Mouse (Mus musculus) heart, postnatal 4 days (tissue): Measurements from ENCODE around the gene Ucp3. TPM values are rescaled to one million over a fixed set of nuclear protein-coding genes. Genes with fewer than 3 reads are reported as not detected.
A peak's percentile ranks its signal among the peaks of the same experiment; 100 is the strongest.

Experiments used
- DNase-seq: peaks from one replicate; pipeline ENCODE4 v3.0.0; 2021
- total RNA-seq, 2 experiments: library from RNA; stranded (reverse); gene quantifications; 2 replicates each; pipeline ENCODE4 v1.2.3; 2021

The Ucp3 gene
- total RNA-seq, result 10 to 100 TPM; 15.2 to 16.5 TPM

DNA sequence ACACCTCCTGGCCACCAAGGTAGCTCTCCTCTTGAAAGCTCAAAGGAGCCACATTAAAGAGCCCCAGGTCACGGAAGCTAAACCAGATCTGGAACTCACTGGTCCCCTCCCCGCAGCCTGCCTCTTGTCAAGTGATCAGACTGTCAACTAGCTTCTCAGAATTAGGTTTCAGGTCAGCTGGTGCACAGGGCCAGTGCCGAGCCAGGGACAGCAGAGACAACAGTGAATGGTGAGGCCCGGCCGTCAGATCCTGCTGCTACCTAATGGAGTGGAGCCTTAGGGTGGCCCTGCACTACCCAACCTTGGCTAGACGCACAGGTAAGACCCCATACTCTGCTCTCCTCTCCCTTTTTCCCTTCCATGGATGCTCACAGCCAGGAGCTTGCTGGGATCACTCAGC is at the start of gene Ucp3:
TSS of gene Ucp3 (plus strand) at position 214 of the 400 bp plus-strand sequence.
- peak; percentile 55 for DNase-seq

DNA sequence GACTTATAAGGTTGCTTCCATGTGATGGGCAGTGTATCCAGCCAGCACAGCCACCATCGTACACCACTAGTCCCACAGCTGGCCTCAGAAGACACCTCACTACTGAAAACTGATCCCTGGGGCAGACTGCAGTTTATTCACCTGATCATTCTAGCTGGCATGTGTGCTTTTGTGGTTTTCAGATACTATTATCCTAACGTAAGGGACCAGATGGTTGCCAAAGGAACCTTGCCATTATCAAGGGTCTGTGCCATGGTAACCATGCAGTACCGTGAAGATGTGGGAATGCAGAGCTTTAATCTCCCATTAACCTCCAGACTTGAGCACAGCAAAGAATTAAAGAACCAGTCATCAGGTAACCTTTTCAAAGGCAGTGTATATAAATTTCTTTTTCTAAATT is 47.0 kb upstream of the Ucp3 start:
- DNase-seq, result no peak

DNA sequence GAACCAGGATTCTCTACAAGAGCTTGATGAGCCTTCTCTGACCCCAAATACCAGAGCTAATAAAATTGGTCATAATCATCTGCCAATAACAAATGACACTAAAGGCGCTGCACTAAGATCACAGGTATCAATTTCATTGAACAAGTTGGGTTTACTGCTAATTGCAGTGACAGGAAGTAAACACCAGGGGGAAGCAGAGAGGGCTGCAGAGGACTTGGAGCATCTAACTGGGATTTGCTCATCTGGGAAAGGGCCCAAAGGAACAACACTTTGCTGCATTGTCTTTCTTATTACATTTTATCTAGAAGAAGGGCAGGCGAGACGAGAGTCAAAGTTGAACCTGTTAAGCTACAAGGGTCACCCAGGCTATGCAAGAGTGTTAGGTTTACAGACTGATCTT is 43.7 kb upstream of the Ucp3 start:
- peak; percentile 79 for DNase-seq

DNA sequence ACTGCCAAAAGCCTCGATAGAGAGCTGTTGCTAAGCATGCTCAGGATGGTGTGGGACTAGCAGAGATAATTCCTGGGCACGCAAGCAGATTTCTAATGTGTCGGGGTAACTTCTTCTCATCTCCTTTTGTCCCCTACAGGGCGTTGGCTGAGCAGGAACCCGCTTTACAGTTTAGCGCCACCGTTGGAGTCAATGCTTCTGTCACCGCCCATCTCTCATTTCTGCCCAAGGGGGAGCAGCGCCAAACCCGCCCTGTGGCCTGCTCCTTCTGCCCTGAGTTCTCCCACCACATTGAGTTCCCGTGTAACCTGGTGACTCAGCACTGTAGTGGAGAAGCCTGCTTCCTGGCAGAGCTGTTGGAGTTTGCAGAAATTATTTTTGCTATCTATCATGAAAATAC is 42.9 kb upstream of the Ucp3 start:
- DNase-seq, result peak; percentile 13

DNA sequence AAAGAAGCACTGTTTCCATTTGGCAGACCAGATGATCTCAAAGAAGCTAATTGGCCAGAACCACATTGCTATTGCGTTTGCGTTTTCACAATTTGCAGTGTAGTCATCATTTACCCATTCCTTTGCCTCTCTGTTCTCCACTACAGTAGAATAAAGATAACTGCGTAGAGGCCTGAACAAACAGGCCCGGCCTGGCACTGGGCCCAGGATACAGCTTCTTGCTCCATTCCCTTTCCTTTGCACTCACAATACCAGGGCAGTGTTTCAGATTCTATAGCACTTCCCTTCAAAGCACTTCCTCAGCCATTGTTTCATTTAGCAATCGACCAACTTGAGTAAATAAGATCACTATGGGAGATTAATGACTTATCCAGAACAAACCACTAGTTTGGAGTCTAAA is 41.7 kb upstream of the Ucp3 start:
- DNase-seq, result peak; percentile 70

DNA sequence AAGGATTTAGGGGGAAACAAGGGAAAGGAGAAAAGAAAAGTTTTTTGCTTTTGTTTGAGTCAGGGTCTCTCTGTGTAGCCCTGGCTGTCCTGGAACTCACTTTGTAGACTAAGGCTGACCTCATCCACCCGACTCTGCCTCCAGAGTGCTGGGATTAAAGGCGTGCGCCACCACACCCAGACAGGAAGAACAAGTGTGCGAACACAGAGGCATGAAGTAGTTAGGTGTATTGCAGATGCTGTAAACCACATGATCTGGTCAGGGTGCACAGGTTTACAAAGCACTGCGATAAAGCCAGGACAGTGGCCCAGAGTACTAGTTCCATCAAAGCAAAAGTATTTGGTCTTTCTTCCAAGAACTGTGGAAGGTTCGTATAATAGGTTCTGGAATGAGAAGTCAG is 39.5 kb upstream of the Ucp3 start:
- DNase-seq, result no peak

DNA sequence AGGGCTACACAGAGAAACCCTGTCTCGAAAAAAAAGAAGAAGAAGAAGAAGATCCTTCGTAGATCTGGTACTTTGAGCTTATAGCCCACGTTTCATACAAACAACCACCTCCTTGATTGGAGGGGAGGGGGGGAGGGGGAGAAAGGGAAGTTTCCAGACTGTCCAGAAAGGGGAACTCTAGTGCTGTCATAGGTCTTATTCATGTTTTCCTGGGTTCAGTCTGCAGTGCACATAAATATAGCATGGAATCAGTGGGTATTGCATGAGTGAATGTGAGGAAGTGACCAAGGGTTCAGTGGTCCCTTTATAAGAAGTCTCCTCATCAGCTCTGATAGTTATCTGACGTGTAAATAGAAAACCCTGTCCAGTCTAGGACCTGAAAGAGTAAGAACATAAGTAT is 29.1 kb upstream of the Ucp3 start:
- DNase-seq, result no peak

DNA sequence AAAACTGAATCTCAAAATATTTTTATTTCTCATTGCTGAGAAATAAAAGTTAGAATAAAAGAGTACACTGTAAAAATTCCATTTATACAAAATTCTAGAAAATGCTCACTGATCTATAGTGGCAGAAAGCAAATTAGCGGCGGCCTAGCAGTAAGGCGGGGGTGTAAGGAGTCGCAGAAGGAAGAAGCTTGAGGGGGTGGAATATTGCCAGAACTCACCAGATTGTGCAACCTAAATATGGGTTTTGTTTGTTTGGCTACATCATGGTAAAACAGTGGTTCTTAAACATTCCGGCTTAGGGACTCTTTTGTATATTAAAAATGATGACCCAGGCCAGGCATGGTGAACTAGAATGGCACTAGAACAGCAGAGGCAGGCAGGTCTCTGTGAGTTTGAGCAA is 26.5 kb upstream of the Ucp3 start:
- no peak for DNase-seq

DNA sequence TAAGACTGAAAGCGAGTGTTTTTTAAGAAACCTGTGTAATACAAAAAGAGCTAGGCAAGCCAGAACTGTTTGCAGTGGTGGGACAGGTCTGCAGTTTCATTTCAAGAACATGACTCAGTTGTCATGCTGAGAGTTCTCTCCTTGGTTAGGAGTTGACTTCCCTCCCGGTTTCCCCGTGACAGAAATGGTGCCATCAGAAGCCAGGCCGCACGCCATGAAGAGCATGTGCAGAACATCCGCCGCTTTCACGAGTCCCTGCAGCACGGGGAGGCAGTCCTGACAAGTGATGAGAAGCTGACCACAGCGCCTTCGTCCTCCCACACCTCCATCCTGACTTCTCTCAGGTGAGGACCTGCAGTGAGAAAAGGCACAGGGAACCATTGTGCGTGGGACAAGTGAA is 24.3 kb upstream of the Ucp3 start:
- DNase-seq, result no peak

DNA sequence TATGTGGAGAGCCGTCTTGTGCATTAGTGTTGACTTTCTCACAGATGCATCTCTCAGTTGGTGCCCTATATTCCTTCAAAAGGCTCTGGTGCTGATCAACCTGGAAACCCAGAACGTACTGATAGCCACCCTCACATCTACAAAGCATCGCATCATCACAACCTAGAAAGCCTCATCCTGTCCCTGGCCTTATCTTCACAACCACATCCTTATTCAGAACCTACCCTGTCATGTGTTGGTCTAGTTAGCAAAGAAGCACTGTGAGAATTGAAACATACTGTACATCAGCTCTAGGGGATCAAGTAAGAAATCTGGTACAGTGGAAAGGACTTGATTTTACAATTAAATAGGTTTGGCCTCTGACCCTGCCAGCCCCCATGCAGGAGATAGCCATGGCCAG is 23.8 kb upstream of the Ucp3 start:
- no peak for DNase-seq

DNA sequence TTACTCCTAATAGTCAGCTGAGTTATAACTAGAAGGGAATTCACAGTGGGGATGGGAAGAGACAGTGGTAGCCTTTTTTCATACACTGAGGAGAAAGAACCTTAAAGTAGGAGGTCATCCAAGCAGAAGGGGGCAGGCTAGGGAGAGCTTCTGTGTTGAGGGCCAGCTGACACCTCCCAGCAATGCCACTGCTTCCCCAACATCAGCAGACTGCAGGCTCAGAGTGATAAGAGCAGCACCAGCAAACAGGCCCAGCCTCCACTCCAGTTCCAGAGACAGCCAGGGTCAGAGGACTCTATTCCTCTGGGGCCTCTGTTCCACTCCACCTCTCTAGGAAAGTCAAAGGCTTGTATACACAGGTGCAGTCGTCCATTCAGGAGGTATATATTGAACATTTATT is 14.6 kb upstream of the Ucp3 start:
- DNase-seq, result peak; percentile 32

DNA sequence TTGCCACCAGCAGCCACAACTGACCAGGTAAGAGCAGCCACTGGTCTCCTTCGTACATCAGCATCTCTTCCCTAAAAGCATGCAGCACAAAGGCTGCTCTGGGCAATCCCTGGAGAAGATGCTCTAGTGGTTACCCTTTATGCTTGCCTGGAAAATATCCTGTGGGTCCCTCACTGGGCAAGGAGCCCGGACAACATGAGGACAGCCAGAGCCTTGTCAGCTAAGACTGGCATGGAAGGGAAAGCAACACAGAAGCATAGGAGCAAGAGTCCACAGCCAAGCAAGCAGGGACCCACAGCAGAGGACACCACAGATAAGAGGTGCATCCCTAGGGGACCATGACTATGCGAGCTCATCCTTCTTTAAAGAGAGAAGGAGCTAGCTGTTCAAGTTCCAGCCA is 12.9 kb upstream of the Ucp3 start:
- peak; percentile 58 for DNase-seq

DNA sequence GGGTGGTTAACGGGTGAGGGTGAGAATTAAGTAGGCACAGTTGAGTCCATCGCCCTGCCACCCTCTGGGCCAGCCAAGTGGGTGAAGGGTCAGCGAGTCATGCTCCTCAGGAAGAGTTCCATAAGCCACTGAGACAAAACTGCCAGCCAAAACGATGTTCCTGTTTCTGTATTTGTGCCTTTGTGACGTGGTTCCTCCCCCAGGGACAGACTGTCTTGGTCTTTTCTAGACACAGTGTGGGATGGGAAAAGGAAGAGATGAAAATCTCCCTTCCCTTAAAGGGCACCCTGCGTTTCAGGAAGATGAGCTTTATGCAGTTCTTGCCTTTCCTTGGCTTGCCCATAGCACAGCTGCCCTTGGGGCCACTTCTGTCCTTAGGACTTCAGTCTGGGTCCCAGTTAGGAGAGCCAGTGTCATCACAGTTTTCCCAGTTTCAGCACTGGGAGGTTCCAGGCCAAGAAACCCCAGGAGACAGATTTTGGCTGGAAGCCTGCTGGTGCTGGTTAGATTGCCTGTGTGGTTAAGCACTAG is 11.1 kb upstream of the Ucp3 start:
- DNase-seq, result peak; percentile 71

DNA sequence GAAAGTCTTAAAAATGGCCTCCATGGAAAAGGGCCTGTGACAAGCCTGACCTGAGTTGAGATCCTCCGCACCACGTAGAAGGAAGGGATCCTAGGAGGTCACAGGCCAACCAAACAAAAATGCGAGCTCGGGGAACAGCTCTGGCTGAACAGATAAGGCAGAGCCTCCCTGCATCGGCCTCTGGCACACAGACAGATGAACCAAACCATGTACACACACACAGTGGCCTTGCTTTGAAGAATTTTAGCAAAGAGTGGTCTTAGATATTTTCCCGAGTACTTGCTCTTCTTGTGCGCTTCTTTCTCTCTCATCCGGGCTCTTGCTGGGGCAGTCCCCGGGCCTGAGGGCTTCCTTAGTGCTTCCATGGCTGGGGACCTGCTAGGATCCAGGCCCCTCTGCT is 9.6 kb upstream of the Ucp3 start:
- DNase-seq, result no peak

DNA sequence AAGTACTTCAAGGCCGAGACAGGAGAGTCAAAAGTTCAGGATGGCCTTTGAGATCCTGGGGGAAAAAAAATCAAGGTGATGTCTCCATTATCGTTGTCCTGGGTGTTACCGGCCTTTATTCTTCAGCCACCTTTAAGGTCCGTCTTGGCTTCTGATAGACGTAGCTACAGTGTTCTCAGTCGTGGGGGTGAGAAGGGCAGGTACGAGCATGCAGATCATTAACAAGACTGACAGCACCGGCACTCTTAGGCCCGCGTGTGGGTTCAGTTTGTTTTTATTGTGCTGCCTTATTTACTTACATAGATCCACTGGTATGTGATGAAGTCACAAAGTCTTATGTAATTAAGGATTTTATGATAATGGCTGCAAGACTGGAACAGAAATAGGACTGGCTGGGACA is 9.0 kb upstream of the Ucp3 start:
- no peak for DNase-seq

DNA sequence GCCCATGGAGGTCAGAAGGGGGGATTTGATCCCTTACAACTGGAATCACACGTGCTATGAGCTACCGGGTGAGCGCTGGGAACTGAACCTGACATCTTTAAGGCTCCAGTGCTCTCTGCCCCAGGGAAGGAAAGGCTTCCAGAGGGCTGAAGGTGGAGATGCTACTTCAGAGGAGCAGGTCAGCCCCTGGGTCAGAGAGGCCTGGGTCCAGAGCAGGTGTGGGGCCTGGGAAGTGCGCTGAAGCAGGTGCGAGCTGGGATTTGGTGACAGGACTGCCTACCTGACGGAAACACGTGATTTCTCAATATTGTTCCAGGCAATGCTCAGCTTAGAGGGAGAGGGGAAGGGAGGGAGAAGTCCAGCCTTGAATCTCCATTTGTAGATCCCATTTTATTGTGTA is 8.5 kb upstream of the Ucp3 start:
- no peak for DNase-seq

DNA sequence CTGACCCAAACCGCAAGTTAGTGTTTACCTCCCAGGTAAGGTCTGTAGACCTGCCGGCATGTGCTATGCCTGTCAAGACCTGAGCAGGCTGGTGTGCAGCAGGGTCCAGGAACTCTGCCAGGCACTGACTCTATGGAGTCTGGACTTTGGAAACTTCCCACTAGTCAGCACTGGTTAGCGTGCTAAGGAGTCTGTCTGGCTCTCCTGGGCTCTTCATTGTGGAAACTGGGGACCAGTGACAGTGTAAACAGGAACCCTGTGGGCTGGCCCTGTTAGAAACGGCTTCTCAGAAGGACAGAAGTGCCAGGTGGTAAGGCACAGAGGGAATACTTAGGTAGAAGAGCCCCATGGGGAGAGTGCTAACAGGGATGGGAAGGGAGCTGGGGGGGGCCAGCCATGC is 7.5 kb upstream of the Ucp3 start:
- DNase-seq, result peak; percentile 50

DNA sequence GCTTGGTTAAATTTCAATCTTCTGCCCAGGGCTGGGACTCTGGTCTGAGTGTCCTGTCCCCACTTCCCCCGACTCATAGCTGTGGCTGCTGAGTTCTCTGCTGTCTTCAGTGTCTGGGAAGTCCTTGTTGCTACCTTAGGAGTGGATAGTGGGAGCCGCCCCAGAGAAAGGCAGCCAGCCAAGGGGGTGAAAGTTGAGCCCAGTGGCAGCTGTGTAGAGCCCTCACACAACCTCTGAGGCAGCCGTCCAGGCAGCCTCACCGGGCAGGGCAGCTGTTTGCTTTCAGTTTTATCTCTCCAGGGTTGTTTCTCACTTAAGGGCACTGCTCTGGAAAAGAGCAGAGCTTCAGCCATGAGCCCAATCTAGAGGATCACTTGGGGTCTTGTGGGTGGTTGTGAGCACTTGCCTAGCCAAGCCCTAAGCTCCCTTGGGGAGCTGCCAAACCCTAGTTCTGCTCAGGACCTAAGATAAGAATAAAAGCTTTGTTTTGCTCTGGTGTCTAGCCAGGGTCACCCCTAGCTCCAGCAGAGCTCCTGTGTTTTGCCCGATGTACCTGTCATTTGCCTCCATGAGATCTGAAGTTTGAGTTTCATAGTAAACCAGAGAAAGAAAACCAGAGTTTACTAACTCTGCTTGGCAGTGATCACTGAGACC is 7.0 kb upstream of the Ucp3 start:
- DNase-seq, result peak; percentile 93

DNA sequence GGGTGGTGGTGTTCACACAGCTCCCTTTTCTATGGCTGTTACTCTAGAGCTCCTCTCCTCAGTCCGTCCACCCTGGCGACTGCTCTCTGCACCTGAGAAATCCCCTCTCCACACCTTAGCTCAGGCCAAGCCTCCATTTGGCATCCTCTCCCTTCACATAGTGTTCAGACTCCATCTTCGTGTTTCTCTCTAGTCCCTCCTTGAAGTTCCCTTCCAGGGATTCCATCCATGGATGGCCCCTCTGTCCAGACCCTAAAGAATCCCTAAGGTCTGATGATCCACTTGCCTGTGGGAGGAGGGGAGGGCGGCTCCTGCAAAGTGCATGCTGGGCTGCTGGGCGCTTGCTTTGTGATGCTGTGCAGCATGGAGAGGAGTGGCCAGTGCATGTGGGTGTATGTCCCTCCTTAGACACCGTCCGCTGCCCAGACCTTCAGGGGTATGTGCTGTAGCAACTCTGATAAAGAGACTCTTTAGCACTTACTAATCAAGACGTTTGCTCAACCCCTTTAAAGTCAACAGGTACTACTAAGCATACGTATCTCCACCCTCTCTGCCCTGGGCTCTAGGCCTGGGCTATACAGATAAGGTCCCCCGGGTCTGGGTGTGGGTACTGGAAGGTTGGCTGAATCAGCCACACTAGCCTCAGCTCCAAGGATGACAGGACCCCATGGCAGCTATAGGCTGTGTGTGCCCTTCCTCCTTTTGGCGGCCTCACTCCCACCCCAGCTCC is 5.8 kb upstream of the Ucp3 start:
- no peak for DNase-seq

DNA sequence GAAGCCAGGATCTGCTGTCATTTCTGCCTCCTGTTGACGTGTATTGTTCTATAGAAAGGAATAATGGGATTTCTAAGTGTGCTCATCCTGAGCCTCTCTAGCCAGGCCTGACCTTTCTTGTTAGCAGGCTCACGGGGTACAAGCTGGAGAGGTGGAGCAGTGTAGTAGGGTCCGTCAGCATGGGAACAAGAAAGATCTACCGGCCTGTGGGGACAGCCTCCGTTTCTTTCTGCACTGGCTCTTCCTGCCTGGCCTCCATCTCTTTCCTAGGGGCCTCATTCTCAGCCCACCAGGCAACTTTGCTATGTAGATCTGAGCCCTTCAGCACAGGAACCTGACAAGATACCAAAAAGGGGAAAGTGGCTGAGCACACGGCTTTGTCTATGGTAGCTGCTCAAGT is 4.0 kb upstream of the Ucp3 start:
- DNase-seq, result no peak

DNA sequence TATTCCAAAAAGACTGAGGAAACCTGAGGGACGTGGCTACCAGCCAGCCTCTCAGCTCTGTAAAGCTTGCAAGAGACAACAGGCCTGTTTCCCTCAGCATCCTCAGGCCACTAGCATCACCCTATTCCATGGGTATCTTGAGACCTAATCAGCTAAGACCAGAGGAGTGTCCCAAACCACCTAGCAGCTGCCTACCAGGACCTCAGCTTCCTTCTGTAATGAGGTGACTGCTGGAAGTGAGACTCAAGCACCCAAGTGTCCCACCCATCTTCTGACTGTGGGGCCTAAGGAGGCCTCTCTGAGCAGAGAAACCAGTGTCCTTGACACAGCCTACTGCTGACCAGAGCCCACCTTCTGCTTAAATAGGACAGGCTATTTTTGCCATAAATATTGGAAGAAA is 3.3 kb upstream of the Ucp3 start:
- no peak for DNase-seq

DNA sequence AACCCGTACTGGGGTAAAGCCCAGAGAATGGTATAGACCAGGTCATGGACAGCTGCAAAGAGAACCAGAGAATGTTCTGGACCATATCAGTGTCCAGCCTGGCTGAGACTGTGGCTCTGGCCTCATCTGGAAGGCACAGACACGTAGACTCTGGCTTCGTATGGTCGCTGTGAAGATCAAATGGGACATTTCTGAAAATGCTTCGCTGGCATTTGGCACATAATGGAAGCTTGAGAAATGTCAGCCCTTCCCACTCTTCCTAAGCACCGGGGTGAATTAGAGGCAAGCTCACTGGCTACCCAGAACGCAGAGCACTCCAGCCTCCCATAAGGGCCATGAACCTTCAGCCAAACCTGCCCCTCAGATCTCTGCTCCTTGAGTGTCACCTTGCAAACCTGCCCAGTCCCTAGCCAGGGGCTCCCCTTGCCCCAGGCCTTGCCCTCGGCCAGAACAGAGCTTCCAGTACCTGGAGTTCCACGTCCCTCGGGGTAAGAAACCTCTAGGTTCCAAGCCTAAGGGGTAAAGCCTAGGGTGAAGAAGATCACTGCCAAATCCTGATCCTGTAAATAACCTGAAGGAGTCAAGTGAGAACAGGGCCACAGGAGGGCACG is 1.9 kb upstream of the Ucp3 start:
- no peak for DNase-seq

DNA sequence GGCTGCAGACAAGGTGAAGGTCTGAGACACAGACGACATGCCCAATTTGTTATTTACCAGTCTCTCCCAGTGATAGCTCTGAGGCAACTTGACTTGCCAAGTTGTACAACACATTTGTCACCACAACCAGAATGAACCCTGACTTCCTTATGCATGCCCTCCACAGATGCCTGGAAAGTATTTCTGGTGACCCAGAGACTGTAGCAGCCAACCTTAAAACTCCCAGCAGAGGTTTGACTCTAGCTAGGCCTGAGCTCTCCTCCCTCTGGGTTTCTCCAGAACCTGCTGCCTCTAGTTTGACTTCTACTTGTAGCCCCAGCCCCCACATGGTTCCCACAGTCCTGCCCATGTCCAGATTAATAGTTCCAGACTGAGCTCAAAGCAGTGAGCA is 1.4 kb upstream of the Ucp3 start:
- no peak for DNase-seq
